Mouse (Mus musculus): Measurements from ENCODE around the gene Cda. TPM values are rescaled to one million over a fixed set of nuclear protein-coding genes. Genes with fewer than 3 reads are reported as not detected.

Cda gene
- polyA plus RNA-seq, 1 experiment from 2014 or later = 7.6 TPM

GRCm38 (mm10) chr4:138396711-138397110 is 28.9 kb upstream of the Cda start:
- no peaks in the 10 kb centered on the region for H3K9me3 ChIP-seq (replicated peaks; ENCODE audit: control insufficient read depth, low read length)
- no peaks in the 10 kb centered on the region for H3K36me3 ChIP-seq (ENCODE audit: control insufficient read depth, insufficient read depth, low read length)
- H3K27ac ChIP-seq (ENCODE audit: low read depth, low read length) = no peak overlapping the region
- peak overlapping the region; percentile 73 for H3K4me2 ChIP-seq
- H3K4me3 ChIP-seq (ENCODE audit: low read depth, low read length) = peak overlapping the region; percentile 29
- no peak for ATAC-seq (replicated peaks; ENCODE audit: insufficient number of reproducible peaks, low FRiP score, low TSS enrichment)
- WGBS (ENCODE audit: insufficient replicate concordance) = 4% methylated on average over 8 of the region's 8 CpGs
- H3K27me3 ChIP-seq (ENCODE audit: control insufficient read depth, insufficient read depth, low read length) = peaks cover 72% of the 10 kb centered on the region
- no peak overlapping the region for H3K9ac ChIP-seq (ENCODE audit: low read depth, low read length)
- H3K4me1 ChIP-seq (ENCODE audit: control insufficient read depth, insufficient read depth, low read length) = peaks cover 11% of the 10 kb centered on the region

- H3K9ac ChIP-seq (ENCODE audit: low read depth, low read length) = no peak within 1 kb of the TSS
- WGBS (ENCODE audit: insufficient replicate concordance) = 1% methylated on average over 42 of the region's 46 CpGs
- H3K4me1 ChIP-seq (ENCODE audit: control insufficient read depth, insufficient read depth, low read length) = peaks cover 11% of the 10 kb centered on the region
- peaks cover 72% of the 10 kb centered on the region for H3K27me3 ChIP-seq (ENCODE audit: control insufficient read depth, insufficient read depth, low read length)
- no peaks in the 10 kb centered on the region for H3K36me3 ChIP-seq (ENCODE audit: control insufficient read depth, insufficient read depth, low read length)
- H3K27ac ChIP-seq (ENCODE audit: low read depth, low read length) = no peak within 1 kb of the TSS
- H3K4me3 ChIP-seq (ENCODE audit: low read depth, low read length) = peak within 1 kb of the TSS; percentile 29
- no peaks in the 10 kb centered on the region for H3K9me3 ChIP-seq (replicated peaks; ENCODE audit: control insufficient read depth, low read length)
- ATAC-seq (replicated peaks; ENCODE audit: insufficient number of reproducible peaks, low FRiP score, low TSS enrichment) = no peak
- peak within 1 kb of the TSS; percentile 73 for H3K4me2 ChIP-seq
Observed at GRCm38 (mm10) chr4:138395971-138396645, 28.3 kb upstream of the Cda start, which contains the start of gene Fam43b. Fam43b (minus strand) TSS chr4:138396528.

- Histone ChIP-seq H3K4me2 (peak overlapping the region; percentile 73), H3K9me3 (replicated peaks; ENCODE audit: control insufficient read depth, low read length) (no peaks in the 10 kb centered on the region), H3K27ac (ENCODE audit: low read depth, low read length) (no peak overlapping the region), H3K27me3 (ENCODE audit: control insufficient read depth, insufficient read depth, low read length) (peaks cover 72% of the 10 kb centered on the region), H3K4me1 (ENCODE audit: control insufficient read depth, insufficient read depth, low read length) (peaks cover 11% of the 10 kb centered on the region), H3K9ac (ENCODE audit: low read depth, low read length) (no peak overlapping the region), H3K36me3 (ENCODE audit: control insufficient read depth, insufficient read depth, low read length) (no peaks in the 10 kb centered on the region), H3K4me3 (ENCODE audit: low read depth, low read length) (peak overlapping the region; percentile 29)
- WGBS (ENCODE audit: insufficient replicate concordance) = 2% methylated on average over 86 of the region's 103 CpGs
- ATAC-seq (replicated peaks; ENCODE audit: insufficient number of reproducible peaks, low FRiP score, low TSS enrichment) = 0 out of 2 replicates have a peak, but pooled peaks have one; percentile 31
Observed at GRCm38 (mm10) chr4:138395087-138395970, 27.5 kb upstream of the Cda start.

GRCm38 (mm10) chr4:138393703-138394102 is 25.9 kb upstream of the Cda start:
- WGBS (ENCODE audit: insufficient replicate concordance) = 46% methylated on average over 7 of the region's 7 CpGs
- Histone ChIP-seq H3K36me3 (ENCODE audit: control insufficient read depth, insufficient read depth, low read length) (no peaks in the 10 kb centered on the region), H3K27ac (ENCODE audit: low read depth, low read length) (no peak overlapping the region), H3K27me3 (ENCODE audit: control insufficient read depth, insufficient read depth, low read length) (peaks cover 66% of the 10 kb centered on the region), H3K9ac (ENCODE audit: low read depth, low read length) (no peak overlapping the region), H3K4me1 (ENCODE audit: control insufficient read depth, insufficient read depth, low read length) (peaks cover 11% of the 10 kb centered on the region), H3K9me3 (replicated peaks; ENCODE audit: control insufficient read depth, low read length) (no peaks in the 10 kb centered on the region), H3K4me3 (ENCODE audit: low read depth, low read length) (no peak overlapping the region), H3K4me2 (no peak overlapping the region)
- ATAC-seq (replicated peaks; ENCODE audit: insufficient number of reproducible peaks, low FRiP score, low TSS enrichment) = no peak

GRCm38 (mm10) chr4:138383789-138384188 is 16.0 kb upstream of the Cda start:
- ATAC-seq (replicated peaks; ENCODE audit: insufficient number of reproducible peaks, low FRiP score, low TSS enrichment) = no peak
- Histone ChIP-seq H3K4me3 (ENCODE audit: low read depth, low read length) (no peak overlapping the region), H3K27ac (ENCODE audit: low read depth, low read length) (no peak overlapping the region), H3K4me2 (no peak overlapping the region), H3K9me3 (replicated peaks; ENCODE audit: control insufficient read depth, low read length) (no peaks in the 10 kb centered on the region), H3K4me1 (ENCODE audit: control insufficient read depth, insufficient read depth, low read length) (no peaks in the 10 kb centered on the region), H3K36me3 (ENCODE audit: control insufficient read depth, insufficient read depth, low read length) (no peaks in the 10 kb centered on the region), H3K27me3 (ENCODE audit: control insufficient read depth, insufficient read depth, low read length) (peaks cover 14% of the 10 kb centered on the region; the same call in 1 of the 2 replicates), H3K9ac (ENCODE audit: low read depth, low read length) (no peak overlapping the region)
- WGBS (ENCODE audit: insufficient replicate concordance) = 47% methylated on average over 4 of the region's 4 CpGs

GRCm38 (mm10) chr4:138382462-138382861 is 14.7 kb upstream of the Cda start:
- Histone ChIP-seq H3K27me3 (ENCODE audit: control insufficient read depth, insufficient read depth, low read length) (peaks cover 14% of the 10 kb centered on the region; the same call in 1 of the 2 replicates), H3K9me3 (replicated peaks; ENCODE audit: control insufficient read depth, low read length) (no peaks in the 10 kb centered on the region), H3K27ac (ENCODE audit: low read depth, low read length) (no peak overlapping the region), H3K9ac (ENCODE audit: low read depth, low read length) (no peak overlapping the region), H3K4me3 (ENCODE audit: low read depth, low read length) (no peak overlapping the region), H3K4me2 (no peak overlapping the region), H3K4me1 (ENCODE audit: control insufficient read depth, insufficient read depth, low read length) (no peaks in the 10 kb centered on the region), H3K36me3 (ENCODE audit: control insufficient read depth, insufficient read depth, low read length) (no peaks in the 10 kb centered on the region)
- WGBS (ENCODE audit: insufficient replicate concordance) = 61% methylated on average over 6 of the region's 6 CpGs
- no peak for ATAC-seq (replicated peaks; ENCODE audit: insufficient number of reproducible peaks, low FRiP score, low TSS enrichment)

GRCm38 (mm10) chr4:138380132-138380689 is 12.4 kb upstream of the Cda start:
- ATAC-seq (replicated peaks; ENCODE audit: insufficient number of reproducible peaks, low FRiP score, low TSS enrichment) = no peak

GRCm38 (mm10) chr4:138379091-138379840 is 11.5 kb upstream of the Cda start:
- Histone ChIP-seq H3K4me3 (ENCODE audit: low read depth, low read length) (no peak overlapping the region), H3K9ac (ENCODE audit: low read depth, low read length) (no peak overlapping the region), H3K4me1 (ENCODE audit: control insufficient read depth, insufficient read depth, low read length) (no peaks in the 10 kb centered on the region), H3K36me3 (ENCODE audit: control insufficient read depth, insufficient read depth, low read length) (no peaks in the 10 kb centered on the region), H3K27me3 (ENCODE audit: control insufficient read depth, insufficient read depth, low read length) (peaks cover 12% of the 10 kb centered on the region; the same call in 1 of the 2 replicates), H3K27ac (ENCODE audit: low read depth, low read length) (no peak overlapping the region), H3K4me2 (no peak overlapping the region), H3K9me3 (replicated peaks; ENCODE audit: control insufficient read depth, low read length) (no peaks in the 10 kb centered on the region)
- ATAC-seq (replicated peaks; ENCODE audit: insufficient number of reproducible peaks, low FRiP score, low TSS enrichment) = no peak
- WGBS (ENCODE audit: insufficient replicate concordance) = 57% methylated on average over 14 of the region's 14 CpGs

More at GRCm38 (mm10) chr4:138380132-138380689, 12.4 kb upstream of the Cda start:
- no peak overlapping the region for H3K4me2 ChIP-seq
- peaks cover 12% of the 10 kb centered on the region; the same call in 1 of the 2 replicates for H3K27me3 ChIP-seq (ENCODE audit: control insufficient read depth, insufficient read depth, low read length)
- WGBS (ENCODE audit: insufficient replicate concordance) = 56% methylated on average over 10 of the region's 10 CpGs
- no peak overlapping the region for H3K4me3 ChIP-seq (ENCODE audit: low read depth, low read length)
- no peaks in the 10 kb centered on the region for H3K9me3 ChIP-seq (replicated peaks; ENCODE audit: control insufficient read depth, low read length)
- no peak overlapping the region for H3K27ac ChIP-seq (ENCODE audit: low read depth, low read length)
- no peaks in the 10 kb centered on the region for H3K4me1 ChIP-seq (ENCODE audit: control insufficient read depth, insufficient read depth, low read length)
- no peaks in the 10 kb centered on the region for H3K36me3 ChIP-seq (ENCODE audit: control insufficient read depth, insufficient read depth, low read length)
- no peak overlapping the region for H3K9ac ChIP-seq (ENCODE audit: low read depth, low read length)

Measured in heart, embryonic 11.5 days (tissue).